Comparison of ENCODE assay signal across 8 mouse cellular contexts in genomic region chr15:97000319-97001251, GRCm38 (mm10). TPM values are rescaled to one million over a fixed set of nuclear protein-coding genes. Genes with fewer than 3 reads are reported as not detected.
DNase-seq lines count a peak whose midpoint lies in the region; ATAC-seq and TF ChIP-seq lines count a peak whose summit lies in the region.

No protein-coding gene starts in this region.

- no peaks in the 10 kb centered on the region for H3K27me3 ChIP-seq in hindbrain, embryonic 12.5 days
- H3K27me3 ChIP-seq in hindbrain, postnatal 0 days (ENCODE audit: insufficient read depth, low read length): no peaks in the 10 kb centered on the region
- H3K27me3 ChIP-seq in heart, embryonic 12.5 days (replicated peaks): no peaks in the 10 kb centered on the region
- no peaks in the 10 kb centered on the region for H3K27me3 ChIP-seq in limb, embryonic 10.5 days (ENCODE audit: low read depth, poor library complexity, severe bottlenecking)

- no peaks in the 10 kb centered on the region for H3K9me3 ChIP-seq in hindbrain, embryonic 12.5 days (replicated peaks)
- no peaks in the 10 kb centered on the region for H3K9me3 ChIP-seq in hindbrain, postnatal 0 days (ENCODE audit: low read length)
- no peaks in the 10 kb centered on the region for H3K9me3 ChIP-seq in heart, embryonic 12.5 days (replicated peaks)
- H3K9me3 ChIP-seq in limb, embryonic 10.5 days (replicated peaks): no peaks in the 10 kb centered on the region

- no peak for ATAC-seq in hindbrain, embryonic 12.5 days (ENCODE audit: low FRiP score)
- no peak for ATAC-seq in hindbrain, postnatal 0 days
- ATAC-seq in heart, embryonic 12.5 days (ENCODE audit: insufficient number of reproducible peaks, low FRiP score): no peak

- no peak overlapping the region for H3K9ac ChIP-seq in hindbrain, embryonic 12.5 days
- H3K9ac ChIP-seq in hindbrain, postnatal 0 days (replicated peaks; ENCODE audit: low read length): no peak overlapping the region
- H3K9ac ChIP-seq in heart, embryonic 12.5 days: no peak overlapping the region

- no peak for DNase-seq in hindbrain, postnatal 0 days (ENCODE audit: low spot score)
- DNase-seq in limb, embryonic 10.5 days (ENCODE audit: low spot score): peak; percentile 59
- peak; percentile 20 for DNase-seq in retina, embryonic 14.5 days (ENCODE audit: low spot score)
- no peak for DNase-seq in left cerebral cortex, adult 11 months (ENCODE audit: low spot score)
- DNase-seq in cerebellum, adult 9-11 months: no peak
- no peak for DNase-seq in thymus, postnatal 0 days (ENCODE audit: low spot score)

- H3K27ac ChIP-seq in hindbrain, embryonic 12.5 days: peak overlapping the region; percentile 66
- H3K27ac ChIP-seq in hindbrain, postnatal 0 days: no peak overlapping the region
- peak overlapping the region; percentile 84 for H3K27ac ChIP-seq in heart, embryonic 12.5 days (ENCODE audit: poor library complexity, severe bottlenecking)
- H3K27ac ChIP-seq in limb, embryonic 10.5 days: peak overlapping the region; percentile 91

- no peak for TF ChIP-seq CTCF in hindbrain, postnatal 0 days (IDR thresholded peaks at IDR 0.05; ENCODE audit: low read depth)

- WGBS in hindbrain, embryonic 12.5 days: 57% methylated on average over 17 of the region's 17 CpGs
- 63% methylated on average over 17 of the region's 17 CpGs for WGBS in hindbrain, postnatal 0 days
- 14% methylated on average over 17 of the region's 17 CpGs for WGBS in heart, embryonic 12.5 days
- WGBS in limb, embryonic 10.5 days: 15% methylated on average over 17 of the region's 17 CpGs

- peaks cover 3% of the 10 kb centered on the region; the same call in 1 of the 2 replicates for H3K4me1 ChIP-seq in hindbrain, embryonic 12.5 days
- no peaks in the 10 kb centered on the region for H3K4me1 ChIP-seq in hindbrain, postnatal 0 days (ENCODE audit: insufficient read depth, low read length)
- H3K4me1 ChIP-seq in heart, embryonic 12.5 days (replicated peaks): peaks cover 48% of the 10 kb centered on the region
- H3K4me1 ChIP-seq in limb, embryonic 10.5 days: peaks cover 58% of the 10 kb centered on the region

- H3K4me2 ChIP-seq in hindbrain, embryonic 12.5 days (replicated peaks): peak overlapping the region; percentile 15; the same call in 1 of the 2 replicates
- no peak overlapping the region for H3K4me2 ChIP-seq in hindbrain, postnatal 0 days (ENCODE audit: low read depth, low read length)
- H3K4me2 ChIP-seq in heart, embryonic 12.5 days: peak overlapping the region; percentile 33

- no peaks in the 10 kb centered on the region for H3K36me3 ChIP-seq in hindbrain, embryonic 12.5 days
- no peaks in the 10 kb centered on the region for H3K36me3 ChIP-seq in hindbrain, postnatal 0 days (ENCODE audit: insufficient read depth, low read length)
- peaks cover 44% of the 10 kb centered on the region for H3K36me3 ChIP-seq in heart, embryonic 12.5 days
- peaks cover 59% of the 10 kb centered on the region for H3K36me3 ChIP-seq in limb, embryonic 10.5 days

- no peak overlapping the region for H3K4me3 ChIP-seq in hindbrain, embryonic 12.5 days
- H3K4me3 ChIP-seq in hindbrain, postnatal 0 days (ENCODE audit: low read length): no peak overlapping the region
- H3K4me3 ChIP-seq in heart, embryonic 12.5 days: no peak overlapping the region
- peak overlapping the region; percentile 6 for H3K4me3 ChIP-seq in limb, embryonic 10.5 days

RNA-seq across cellular contexts. Expression of gene Slc38a4, which starts 55.2 kb away (rescaled TPM):
- polyA plus RNA-seq in hindbrain, embryonic 12.5 days (2016; fragmentation: Nextera tagmentation; extraction: Ambion mirVana): 29.1 and 37.5 TPM in 2 replicates
- 3.5 and 3.6 TPM in 2 replicates for total RNA-seq in hindbrain, postnatal 0 days (2014; rRNA removed)
- polyA plus RNA-seq in hindbrain, postnatal 0 days (2015; fragmentation: Nextera tagmentation; extraction: Ambion mirVana): 2.5 and 3.1 TPM in 2 replicates
- polyA plus RNA-seq in heart, embryonic 12.5 days (2016; fragmentation: Nextera tagmentation; extraction: Ambion mirVana): 159 and 174 TPM in 2 replicates
- 77.5 and 88.3 TPM in 2 replicates for polyA plus RNA-seq in limb, embryonic 10.5 days (2016; fragmentation: Nextera tagmentation; extraction: Ambion mirVana)
- 7.3 and 7.9 TPM in 2 replicates for polyA plus RNA-seq in thymus, postnatal 0 days (2015; fragmentation: Nextera tagmentation; extraction: Ambion mirVana)

Comparison
In these comparisons a context has a peak if more than half of its experiments do, and no peak if none do; other contexts are left out.
1. DNase-seq: peak in limb, embryonic 10.5 days (single experiment) and retina, embryonic 14.5 days (single experiment); none in hindbrain, postnatal 0 days (single experiment), left cerebral cortex, adult 11 months (single experiment), cerebellum, adult 9-11 months (single experiment) and thymus, postnatal 0 days (single experiment).